Mouse (Mus musculus): ENCODE data around the gene Fgfr2.

The Fgfr2 gene

DNA sequence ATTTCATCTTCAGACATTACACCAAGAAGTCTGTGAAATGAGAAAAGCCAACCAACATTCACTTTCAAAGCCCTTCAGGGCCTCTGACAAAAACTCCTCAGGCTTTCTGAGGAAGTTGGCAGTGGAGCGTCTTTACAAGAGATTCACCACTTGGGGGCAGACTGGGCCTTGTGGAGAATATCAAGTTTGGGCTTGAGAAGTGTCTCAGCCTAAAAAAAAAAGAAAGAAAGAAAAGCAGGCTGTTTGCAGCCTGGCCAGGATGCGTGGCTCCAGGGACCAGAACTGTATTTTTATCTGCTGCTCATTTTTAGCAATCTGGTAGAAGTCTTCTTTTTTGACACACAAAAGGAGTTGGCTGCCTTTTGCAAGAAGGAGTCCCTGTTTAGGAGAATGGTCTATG is 1223.8 kb downstream of the Fgfr2 start:
- peak; percentile 76 for DNase-seq (ENCODE audit: low read depth, low spot score)

DNA sequence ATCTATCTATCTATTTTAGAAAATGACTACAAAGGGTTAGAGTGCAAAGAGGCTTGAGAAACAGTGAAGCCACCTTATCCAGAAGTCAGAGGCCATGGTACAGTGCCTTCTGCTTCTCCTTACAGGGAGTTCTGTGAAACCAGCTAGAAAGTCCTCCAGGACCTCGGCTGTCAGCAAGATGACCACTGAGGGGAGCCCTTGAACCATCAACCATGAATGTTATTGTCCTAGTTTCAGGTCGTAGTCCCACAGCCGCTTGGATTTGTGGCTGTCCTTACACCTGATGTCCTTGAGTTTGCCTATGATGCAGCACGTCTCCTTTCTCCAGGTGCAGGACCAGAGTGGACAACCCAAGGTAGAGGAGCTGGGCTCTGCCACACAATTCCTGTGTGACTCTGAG is 1225.9 kb downstream of the Fgfr2 start:
- peak; percentile 16 for DNase-seq (ENCODE audit: low read depth, low spot score)

DNA sequence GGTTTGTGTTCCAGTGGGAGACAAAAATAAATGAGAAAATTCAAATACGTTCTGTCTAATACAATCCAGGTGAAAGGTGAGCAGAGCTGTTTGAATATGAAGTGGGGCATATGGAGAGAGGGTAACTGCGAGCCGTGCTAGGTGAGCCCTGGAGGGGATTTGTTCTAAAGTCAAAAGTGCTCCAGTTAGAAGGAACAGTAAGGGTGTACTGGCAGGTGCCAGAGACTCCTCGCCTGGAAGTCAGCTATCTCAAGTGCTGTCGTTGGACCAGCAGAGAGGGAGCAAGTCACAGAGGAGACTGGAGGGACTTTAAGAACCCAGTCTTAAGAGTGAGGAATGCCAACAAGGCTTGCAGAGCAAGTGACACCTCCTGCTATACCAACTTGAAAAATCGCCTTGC is 1240.3 kb downstream of the Fgfr2 start:
- no peak for DNase-seq (ENCODE audit: low read depth, low spot score)

DNA sequence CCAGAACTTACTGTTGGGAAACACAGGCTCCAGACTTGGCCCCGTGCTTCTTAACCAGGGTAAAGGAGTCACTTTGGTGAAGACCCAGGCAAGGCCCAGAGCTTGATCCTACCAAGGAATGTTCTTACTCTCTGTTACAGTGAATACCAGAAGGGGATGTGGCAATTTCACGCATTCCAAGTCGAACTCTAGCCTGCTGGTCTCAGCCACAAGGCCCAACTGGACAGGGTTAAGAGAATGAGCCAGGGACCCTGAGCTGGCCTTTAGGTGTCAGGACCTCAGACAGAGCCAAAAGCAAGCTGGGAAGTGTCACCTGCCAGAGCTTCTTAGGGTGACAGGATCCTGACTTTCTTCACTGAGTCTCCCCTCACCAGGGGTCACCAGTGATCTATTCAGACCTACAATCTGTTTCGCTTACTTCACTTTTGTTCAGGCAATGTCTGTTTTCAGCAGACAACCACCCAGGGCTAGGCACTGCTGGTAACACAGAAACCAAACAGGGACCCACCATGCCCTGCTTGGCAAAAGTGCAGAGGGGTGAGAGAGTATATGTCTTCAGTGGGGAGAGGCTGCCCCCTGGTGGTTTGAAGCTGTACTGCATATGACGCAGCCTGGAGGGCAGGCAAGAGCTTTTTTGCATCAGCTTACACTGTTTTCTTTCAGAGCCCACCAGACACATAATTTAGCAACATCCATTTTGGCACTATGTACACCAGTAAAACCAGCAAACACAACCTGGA is 1241.1 kb downstream of the Fgfr2 start:
- peak; percentile 70 for DNase-seq (ENCODE audit: low read depth, low spot score)

DNA sequence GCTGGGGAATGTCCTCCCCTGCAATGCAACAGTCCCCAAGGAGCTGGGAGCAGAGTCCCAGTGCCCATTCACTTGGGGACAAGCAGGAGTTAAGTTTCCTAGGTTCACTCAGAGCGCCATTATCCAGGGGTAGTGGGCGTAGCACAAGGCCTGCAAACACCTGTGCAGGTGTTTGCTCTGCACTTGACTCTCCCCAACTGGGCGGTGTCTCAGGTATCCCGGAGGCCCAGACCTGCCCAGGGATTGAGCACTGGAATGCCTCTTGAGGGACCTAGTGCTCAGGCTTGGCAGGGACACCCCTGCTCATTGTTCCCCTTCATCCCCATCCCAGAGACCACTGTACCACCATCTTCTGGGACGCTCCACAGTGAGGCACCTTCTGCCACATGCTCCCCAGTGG is 1243.0 kb downstream of the Fgfr2 start:
- DNase-seq (ENCODE audit: low read depth, low spot score): no peak

DNA sequence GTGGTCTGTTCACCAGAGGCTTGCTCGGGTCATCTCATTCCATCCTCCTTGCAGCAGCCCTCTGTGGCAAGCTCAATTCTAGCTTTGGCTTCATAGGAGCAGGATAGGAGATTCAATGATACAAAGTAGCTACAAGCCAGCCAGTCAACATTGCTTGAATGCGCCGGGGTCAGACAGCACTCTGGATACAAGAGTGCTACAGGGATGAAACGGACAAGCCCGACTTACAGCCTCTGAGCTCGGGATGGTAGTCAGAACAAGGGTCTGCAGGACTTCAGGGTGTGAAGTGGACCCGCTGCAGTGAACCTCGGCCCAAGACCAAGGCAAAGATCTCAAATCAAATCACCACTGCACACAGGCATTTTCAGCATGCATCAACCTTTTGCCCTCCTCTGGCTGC is 1244.3 kb downstream of the Fgfr2 start:
- DNase-seq (ENCODE audit: low read depth, low spot score): no peak

DNA sequence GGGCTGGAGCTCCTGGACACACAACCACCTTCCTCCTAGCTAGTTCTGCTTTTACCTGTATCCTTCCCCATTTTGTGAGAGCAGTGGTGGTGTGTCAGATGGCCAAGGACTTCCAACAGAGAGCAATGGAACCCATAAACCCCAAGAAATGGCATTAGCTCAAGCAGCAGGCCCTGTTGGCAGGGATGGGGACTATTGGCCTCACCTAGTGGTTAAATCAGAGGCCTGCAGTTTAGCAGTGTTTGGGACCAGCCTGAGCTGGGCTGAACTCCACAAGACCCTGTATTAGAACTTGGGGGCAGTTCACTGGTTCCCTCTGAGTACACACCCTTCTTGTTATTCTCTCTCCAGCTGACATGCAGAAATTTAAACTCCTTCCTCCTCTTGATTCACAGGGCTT is 1262.0 kb downstream of the Fgfr2 start:
- peak; percentile 28 for DNase-seq (ENCODE audit: low read depth, low spot score)

DNA sequence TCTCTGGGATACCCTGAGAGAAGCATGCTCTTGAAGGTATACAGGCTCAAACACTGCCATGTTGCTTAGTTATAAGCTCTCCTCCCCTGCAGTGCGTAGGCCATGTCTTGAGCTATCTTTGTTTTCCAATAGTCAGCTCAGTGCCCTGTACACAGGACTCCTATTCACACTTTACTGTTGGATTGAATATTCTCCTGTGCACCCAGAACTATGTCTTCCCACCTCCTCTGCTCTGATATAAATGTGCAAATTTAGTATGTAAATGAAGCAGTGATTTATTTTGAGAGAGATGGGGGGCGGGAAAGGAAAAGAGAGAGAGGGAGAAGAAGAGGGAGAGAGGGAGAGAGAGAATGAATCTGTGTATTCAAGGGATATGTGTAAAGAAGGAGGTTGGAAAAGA is 1267.5 kb downstream of the Fgfr2 start:
- DNase-seq (ENCODE audit: low read depth, low spot score): no peak

DNA sequence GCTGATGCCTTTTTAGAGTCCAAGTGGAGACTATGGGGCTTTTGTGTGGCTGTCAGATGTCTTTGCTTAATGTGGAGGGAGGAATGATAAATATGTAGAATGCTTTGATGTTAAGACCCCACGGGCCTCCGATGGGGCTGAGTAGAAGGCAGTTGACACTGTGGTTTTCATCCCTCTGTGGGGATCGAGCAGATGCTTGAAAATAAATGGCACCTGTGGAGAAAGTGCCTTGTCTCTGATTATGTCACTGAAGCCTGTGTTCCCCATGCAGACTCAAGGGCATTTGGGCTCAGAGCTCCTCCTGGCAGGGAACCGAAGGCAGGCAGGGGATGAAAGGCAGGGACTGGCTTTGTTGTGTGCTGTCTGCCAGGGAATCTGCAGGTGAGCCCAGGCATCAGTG is 1272.6 kb downstream of the Fgfr2 start:
- DNase-seq (ENCODE audit: low read depth, low spot score): no peak

DNA sequence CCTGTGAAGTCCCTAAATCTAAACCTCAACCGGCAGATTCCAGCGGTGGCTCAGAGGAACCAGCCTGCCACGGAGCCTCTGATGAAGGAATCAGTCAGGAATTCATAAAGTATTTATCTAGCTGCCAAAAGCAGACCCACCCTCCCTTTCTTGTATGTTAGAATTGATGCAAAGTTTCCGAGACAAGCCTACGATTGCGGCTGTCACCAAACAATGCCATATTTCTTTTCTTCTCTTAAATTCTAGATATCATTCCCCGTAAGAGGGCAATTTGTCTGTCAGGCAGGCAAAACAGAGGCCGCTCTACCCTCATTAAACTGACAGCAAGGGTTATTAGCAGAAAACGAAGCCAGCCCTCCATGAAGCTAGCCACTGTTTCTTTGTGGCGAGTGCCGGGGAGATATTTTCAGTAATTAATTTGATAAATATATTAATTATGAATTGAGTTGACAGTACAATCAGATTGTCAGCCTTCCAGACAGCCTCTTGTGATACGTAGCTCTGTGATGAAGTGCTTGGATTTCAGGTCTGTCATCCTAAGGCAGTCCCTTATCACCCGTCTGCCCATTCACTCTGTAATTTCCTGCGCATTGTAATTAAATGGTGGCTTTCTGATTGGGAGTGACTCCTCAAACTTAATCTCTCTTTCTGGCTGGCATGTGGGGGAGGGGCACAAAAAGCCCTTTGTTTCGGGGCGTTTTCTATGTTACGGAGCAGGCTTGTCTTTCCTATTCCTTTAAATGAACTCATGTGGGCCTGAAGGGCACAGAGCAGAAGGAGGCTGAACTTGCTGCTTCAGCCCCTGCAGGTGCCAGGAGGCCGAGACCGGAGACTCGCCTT is 1276.9 kb downstream of the Fgfr2 start:
- peak; percentile 28 for DNase-seq (ENCODE audit: low read depth, low spot score)

DNA sequence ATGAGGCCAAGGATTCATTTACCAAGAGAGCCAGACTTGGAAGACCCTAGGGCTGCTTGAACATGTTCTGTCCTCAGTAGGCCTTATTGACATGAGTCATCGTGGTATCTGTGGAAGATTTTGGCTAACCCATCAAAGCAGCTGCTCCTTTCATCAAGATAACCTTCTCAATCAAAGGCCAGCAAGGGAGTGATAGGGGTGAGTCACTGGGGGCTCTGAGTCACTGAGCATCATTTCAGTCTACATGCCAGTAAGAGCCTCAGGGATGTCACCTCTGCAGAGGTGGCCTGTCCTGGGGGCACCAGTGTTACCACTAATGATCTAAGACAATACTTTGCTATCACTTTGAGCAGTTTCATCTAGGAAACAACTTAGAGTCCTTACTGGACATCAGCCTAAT is 1292.9 kb downstream of the Fgfr2 start:
- no peak for DNase-seq (ENCODE audit: low read depth, low spot score)

DNA sequence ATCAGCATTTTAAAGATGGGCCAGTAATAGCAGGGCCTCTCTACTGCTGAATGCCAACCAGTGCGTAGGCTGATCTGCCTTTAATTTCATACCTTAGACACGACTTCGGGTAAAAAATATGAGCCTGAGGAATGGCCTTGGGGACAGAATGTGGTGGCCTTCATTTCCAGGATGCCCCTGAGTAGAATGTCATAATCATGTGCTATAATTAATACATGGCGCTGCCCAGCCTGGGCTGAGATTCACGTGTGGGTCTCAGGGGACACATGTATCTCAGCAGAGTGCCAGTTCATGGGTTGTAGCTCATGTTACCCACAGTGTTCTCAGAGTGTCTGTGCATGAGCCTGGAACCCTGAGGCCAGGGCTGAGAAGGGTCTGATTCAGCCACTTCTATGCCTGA is 1296.3 kb downstream of the Fgfr2 start:
- DNase-seq (ENCODE audit: low read depth, low spot score): no peak

DNA sequence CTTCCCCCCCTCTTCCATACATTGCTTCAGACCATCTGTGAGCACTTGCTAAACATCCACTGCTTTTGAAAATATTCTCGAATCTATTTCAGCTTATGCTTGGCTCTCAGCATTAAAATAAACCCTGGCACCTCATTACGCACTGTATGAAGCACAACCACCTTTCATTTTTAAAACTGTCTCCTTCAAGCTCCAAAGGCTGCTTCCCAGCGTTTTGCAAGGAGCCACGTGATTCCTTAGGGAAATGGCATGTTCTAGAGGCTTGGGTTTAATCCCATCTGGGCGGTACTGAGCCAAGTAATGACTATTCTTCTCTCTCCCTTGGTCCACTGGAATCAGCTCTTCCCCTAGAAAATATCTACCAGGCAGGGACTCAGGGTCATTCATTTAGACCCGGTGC is 1305.2 kb downstream of the Fgfr2 start:
- DNase-seq (ENCODE audit: low read depth, low spot score): no peak

DNA sequence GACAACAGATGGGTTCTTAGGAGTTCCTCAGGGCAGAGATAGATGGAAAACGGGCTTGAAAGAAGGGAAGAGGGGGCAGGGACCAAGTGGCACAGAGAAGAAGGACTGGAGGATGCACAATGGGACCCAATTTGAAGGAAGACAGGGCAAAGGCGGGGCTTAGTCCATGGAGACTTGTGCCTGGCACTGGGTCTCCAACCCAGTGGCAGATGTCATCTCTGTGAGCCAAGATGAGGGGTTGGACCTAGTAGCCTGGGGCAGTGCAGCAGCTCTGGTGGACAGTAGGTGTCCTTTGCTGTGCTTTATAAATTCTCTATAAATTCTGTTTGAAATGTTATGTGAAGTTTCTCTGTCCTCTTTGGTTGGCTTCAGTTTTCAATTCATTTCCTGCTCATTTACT is 1306.5 kb downstream of the Fgfr2 start:
- no peak for DNase-seq (ENCODE audit: low read depth, low spot score)

DNA sequence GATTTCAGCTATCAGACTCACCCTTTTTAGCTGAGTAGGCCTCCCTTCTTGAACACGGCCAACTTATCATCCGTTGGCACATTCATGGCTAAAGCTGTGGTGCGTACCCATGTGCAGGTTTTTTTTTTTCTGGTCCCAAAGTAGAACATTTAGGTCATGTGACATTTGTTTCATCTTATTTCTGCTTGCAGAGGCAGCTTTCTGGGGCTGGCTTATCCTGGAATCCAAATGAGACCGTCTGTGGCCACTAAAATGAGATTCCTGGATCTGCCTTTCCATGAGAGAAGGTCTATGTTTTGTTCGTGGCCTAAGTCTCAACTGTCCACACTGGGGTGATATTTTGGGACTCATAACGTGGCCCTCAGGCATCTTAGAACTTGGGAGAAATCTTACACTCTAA is 1311.0 kb downstream of the Fgfr2 start:
- no peak for DNase-seq (ENCODE audit: low read depth, low spot score)

DNA sequence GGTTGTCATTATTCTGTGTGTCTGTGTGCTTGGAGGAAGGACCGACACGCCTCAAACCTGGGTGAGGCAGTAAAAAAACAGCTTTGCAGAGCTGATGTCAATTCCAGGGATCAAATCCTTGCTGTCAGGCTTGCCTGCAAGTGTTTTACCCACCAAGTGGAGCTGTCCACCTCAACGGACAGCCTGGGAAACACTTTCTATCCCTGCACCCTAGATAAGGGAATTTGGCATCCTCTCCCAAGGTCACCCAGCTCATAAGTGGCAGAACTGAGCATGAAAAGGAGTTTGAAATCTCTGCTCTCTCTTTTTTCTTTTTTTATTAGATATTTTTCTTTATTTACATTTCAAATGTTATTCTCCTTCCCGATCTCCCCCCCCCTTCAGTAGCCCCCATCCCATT is 1312.2 kb downstream of the Fgfr2 start:
- no peak for DNase-seq (ENCODE audit: low read depth, low spot score)

DNA sequence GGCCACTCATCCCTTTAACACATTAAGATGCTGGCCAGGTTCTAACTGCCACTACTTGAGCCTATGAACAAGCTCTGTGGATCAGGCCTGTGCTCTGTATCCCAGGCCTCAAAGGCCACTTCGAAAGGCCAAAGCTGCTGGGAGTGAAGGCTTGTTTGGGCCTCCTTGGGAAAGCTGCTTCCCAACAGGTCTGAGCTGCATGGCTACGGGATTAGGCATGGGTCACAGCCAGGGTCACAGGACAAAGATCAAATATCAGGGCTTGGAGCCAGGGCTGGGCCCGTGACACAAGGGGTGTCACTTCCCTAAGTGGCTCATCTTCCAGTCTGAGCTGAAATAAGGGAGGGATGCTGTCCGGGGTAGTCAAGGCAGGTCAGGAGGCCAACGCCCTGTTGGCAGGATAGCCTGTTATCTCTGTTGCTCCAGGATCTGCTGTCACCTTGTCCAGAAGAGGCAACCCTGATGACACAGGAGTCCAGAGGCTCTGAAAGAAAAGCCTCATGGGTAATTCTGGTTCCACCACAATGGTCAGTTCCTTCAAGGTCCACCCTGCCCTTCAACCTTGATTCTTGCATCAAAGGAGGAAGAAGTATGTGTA is 1313.5 kb downstream of the Fgfr2 start:
- DNase-seq (ENCODE audit: low read depth, low spot score): no peak

DNA sequence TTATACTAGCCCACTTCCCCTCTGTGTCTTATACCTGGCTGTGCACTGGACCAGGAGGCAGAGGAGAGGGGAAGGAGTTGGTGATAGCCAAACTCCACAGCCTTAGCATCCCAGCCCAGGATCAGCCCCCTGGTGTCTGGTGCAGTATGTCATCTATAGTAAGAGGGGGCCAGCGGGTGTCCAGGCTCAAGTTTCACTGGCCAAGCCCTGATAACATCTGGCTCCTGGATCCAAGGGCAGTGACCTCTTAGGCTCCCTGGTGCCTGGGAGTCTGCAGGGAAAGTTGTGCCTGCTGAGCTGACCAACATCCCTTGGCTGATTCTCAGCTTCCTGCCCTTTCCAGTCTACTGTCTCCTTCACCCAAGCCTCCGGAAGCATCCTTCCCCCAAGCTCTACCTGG is 1315.9 kb downstream of the Fgfr2 start:
- no peak for DNase-seq (ENCODE audit: low read depth, low spot score)

DNA sequence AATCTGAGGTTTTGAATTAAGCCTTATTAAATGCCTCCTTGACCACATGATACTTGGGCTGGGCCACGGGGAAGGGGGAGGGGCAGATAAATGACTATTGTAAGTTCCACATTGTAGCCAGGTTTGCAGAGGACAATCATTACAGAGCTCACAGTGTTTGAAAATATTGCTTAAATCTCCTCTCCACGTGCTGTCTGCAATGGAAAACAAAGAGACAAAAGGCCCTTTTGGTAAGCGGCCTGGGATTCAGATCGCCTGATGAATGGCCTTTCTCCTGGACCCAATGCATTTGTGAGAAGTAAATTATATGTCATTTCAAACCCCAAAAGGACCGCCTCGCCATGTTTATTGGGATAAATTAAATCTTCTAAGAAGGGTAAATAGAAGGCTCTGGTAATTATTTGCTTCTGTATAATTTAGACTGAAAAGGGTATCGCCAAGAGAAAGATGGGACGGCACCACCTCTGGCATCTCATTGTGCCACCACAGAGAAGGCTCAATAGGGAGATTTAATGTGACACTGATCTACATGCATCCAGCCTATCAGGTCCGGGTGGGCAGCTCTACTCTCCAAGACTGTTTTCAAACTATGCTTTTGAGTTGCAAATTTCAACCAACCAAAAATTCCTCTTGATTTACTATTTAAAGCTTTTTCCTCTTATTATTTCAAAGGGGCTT is 1317.5 kb downstream of the Fgfr2 start:
- DNase-seq (ENCODE audit: low read depth, low spot score): no peak

DNA sequence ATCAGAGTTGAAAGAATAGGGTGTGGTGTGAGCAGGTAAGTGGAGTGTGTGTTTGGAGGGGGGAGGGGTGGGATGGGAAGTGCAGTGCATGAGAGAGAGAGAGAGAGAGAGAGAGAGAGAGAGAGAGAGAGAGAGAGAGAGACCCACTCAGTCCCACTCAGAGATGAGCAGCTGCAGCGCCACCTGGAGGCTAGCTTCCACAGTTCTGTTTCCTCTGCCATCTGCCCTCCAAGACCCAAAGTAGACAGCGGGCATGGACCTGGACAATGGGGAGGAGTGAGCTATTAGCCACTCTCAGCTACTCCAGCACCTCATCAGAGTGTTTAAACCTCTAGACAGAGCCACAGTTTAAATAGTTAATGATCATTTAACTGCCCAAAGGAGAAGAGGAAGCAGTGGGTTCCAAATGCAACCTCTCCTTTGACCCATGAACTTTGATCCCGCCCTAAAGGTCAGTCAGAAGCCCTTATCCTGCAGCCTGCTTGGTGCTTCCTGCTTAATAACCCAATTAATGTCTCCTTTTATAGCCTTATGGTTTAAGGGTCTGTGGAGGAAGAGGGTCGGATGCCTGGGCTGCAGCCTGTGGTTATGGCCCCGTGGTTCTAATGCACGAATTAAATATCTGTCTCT is 1322.6 kb downstream of the Fgfr2 start:
- peak; percentile 14 for DNase-seq (ENCODE audit: low read depth, low spot score)

DNA sequence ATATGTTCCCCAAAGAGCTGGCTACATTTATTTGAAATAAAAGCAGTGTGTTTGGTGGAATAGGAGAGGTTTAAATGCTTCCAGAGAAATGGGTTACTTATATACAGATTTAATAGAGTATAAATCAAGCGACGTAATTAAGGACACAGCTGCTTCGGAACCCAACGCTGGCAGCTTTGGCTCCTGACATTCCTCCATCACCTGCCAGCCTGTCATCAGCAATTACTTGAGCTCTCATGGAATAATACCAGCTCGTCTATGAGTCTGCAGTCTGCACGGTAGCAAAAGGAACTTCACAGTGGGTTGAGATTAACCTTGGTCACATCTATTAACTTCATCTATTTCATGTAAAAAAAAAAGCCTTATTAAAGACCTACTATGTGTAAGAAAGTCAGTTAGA is 1326.0 kb downstream of the Fgfr2 start:
- no peak for DNase-seq (ENCODE audit: low read depth, low spot score)

All from ZHBTc4 (cell line).